Mouse (Mus musculus) stomach, embryonic 16.5 days (tissue): Measurements from ENCODE around the gene B4galt2. TPM values are rescaled to one million over a fixed set of nuclear protein-coding genes. Genes with fewer than 3 reads are reported as not detected.

Experiments
- ATAC-seq: fragments of 200-750 bp; cut with Nextera tagmentation; 2 replicates; pipeline ENCODE4 v1.8.0; 2017; ENCODE audit warnings: moderate number of reproducible peaks, moderate TSS enrichment; ENCODE audit not compliant: insufficient read depth, low FRiP score
- H3K27ac ChIP-seq: fragments of 300-500 bp; sonication (generic); 2 replicates; pipeline ENCODE4 v1.5.1; 2014; ENCODE audit warnings: low read length
- H3K27me3 ChIP-seq: fragments of 300-500 bp; sonication (generic); 2 replicates; pipeline ENCODE4 v1.6.1; 2014; ENCODE audit warnings: low read length, control low read depth, mixed read lengths; ENCODE audit not compliant: control insufficient read depth, insufficient read depth
- H3K36me3 ChIP-seq: fragments of 300-500 bp; sonication (generic); 2 replicates; pipeline ENCODE4 v1.6.1; 2014; ENCODE audit warnings: low read length; ENCODE audit not compliant: control insufficient read depth, insufficient read depth
- H3K4me1 ChIP-seq: fragments of 300-500 bp; sonication (generic); 2 replicates; pipeline ENCODE4 v1.6.1; 2014; ENCODE audit warnings: low read length, control low read depth, mixed read lengths; ENCODE audit not compliant: control insufficient read depth, insufficient read depth
- H3K4me2 ChIP-seq: fragments of 300-500 bp; sonication (generic); 2 replicates; pipeline ENCODE4 v1.6.1; 2014; ENCODE audit warnings: low read depth, low read length, mixed read lengths
- H3K4me3 ChIP-seq: fragments of 300-500 bp; sonication (generic); replicated peaks from 2 replicates; pipeline ENCODE4 v1.5.1; 2014; ENCODE audit warnings: mild to moderate bottlenecking, low read length
- H3K9ac ChIP-seq: fragments of 300-500 bp; sonication (generic); 2 replicates; pipeline ENCODE4 v1.6.1; 2014; ENCODE audit warnings: low read length
- H3K9me3 ChIP-seq: fragments of 300-500 bp; sonication (generic); replicated peaks from 2 replicates; pipeline ENCODE4 v1.6.1; 2016; ENCODE audit warnings: low read length, control low read depth; ENCODE audit not compliant: control insufficient read depth
- WGBS: fragments of 180-500 bp; shearing (Covaris S2); extraction: QIAGEN DNeasy Blood & Tissue Kit; methylation state at CpG from one replicate; pipeline ENCODE4 v1.1.7; 2014; 5-methylcytosine and 5-hydroxymethylcytosine counted together
- polyA plus RNA-seq: library from polyadenylated mRNA; unstranded; fragments of >200 nt; fragmentation: Nextera tagmentation; extraction: Ambion mirVana; gene quantifications from 2 replicates; pipeline ENCODE4 v1.2.1, GENCODE M21; 2015

Gene B4galt2
- polyA plus RNA-seq, 1 experiment from 2014 or later: 14.6 TPM

GRCm38 (mm10) chr4:117840821-117841220, 42.5 kb downstream of the B4galt2 start:
- no peak overlapping the region for H3K4me3 ChIP-seq
- WGBS: 86% methylated on average over 5 of the region's 5 CpGs
- no peaks in the 10 kb centered on the region for H3K36me3 ChIP-seq
- no peak for ATAC-seq
- H3K4me2 ChIP-seq: no peak overlapping the region
- H3K9me3 ChIP-seq: no peaks in the 10 kb centered on the region
- H3K4me1 ChIP-seq: peaks cover 25% of the 10 kb centered on the region
- no peak overlapping the region for H3K9ac ChIP-seq
- H3K27ac ChIP-seq: peak overlapping the region; percentile 49
- H3K27me3 ChIP-seq: no peaks in the 10 kb centered on the region

GRCm38 (mm10) chr4:117839366-117839765, 43.9 kb downstream of the B4galt2 start:
- no peaks in the 10 kb centered on the region for H3K9me3 ChIP-seq
- H3K9ac ChIP-seq: no peak overlapping the region
- no peak for ATAC-seq
- H3K27me3 ChIP-seq: no peaks in the 10 kb centered on the region
- H3K36me3 ChIP-seq: no peaks in the 10 kb centered on the region
- no peak overlapping the region; the same call in 1 of the 2 replicates for H3K27ac ChIP-seq
- 74% methylated on average over 6 of the region's 6 CpGs for whole genome bisulfite sequencing
- no peak overlapping the region for H3K4me3 ChIP-seq
- H3K4me2 ChIP-seq: no peak overlapping the region
- peaks cover 33% of the 10 kb centered on the region for H3K4me1 ChIP-seq

- Histone ChIP-seq H3K4me1 (peaks cover 39% of the 10 kb centered on the region), H3K9me3 (no peaks in the 10 kb centered on the region), H3K27me3 (no peaks in the 10 kb centered on the region), H3K4me3 (no peak overlapping the region), H3K27ac (no peak overlapping the region), H3K36me3 (no peaks in the 10 kb centered on the region), H3K4me2 (0 out of 2 replicates have a peak overlapping the region, but pooled peaks have one; percentile 83), H3K9ac (no peak overlapping the region)
- WGBS: 71% methylated on average over 4 of the region's 4 CpGs
- no peak for ATAC-seq
Observed at GRCm38 (mm10) chr4:117837271-117837670, 46.0 kb downstream of the B4galt2 start.

GRCm38 (mm10) chr4:117836204-117836767, 47.0 kb downstream of the B4galt2 start:
- Histone ChIP-seq H3K9ac (peak overlapping the region; percentile 85), H3K4me3 (peak overlapping the region; percentile 77), H3K9me3 (no peaks in the 10 kb centered on the region), H3K36me3 (no peaks in the 10 kb centered on the region), H3K27ac (peak overlapping the region; percentile 88), H3K27me3 (no peaks in the 10 kb centered on the region), H3K4me2 (peak overlapping the region; percentile 83), H3K4me1 (peaks cover 43% of the 10 kb centered on the region)
- peak; percentile 89 for ATAC-seq
- WGBS: under 1% methylated on average over 47 of the region's 48 CpGs

GRCm38 (mm10) chr4:117835531-117836111, 47.7 kb downstream of the B4galt2 start:
- Histone ChIP-seq H3K27me3 (no peaks in the 10 kb centered on the region), H3K36me3 (no peaks in the 10 kb centered on the region), H3K27ac (peak overlapping the region; percentile 88), H3K4me2 (peak overlapping the region; percentile 83), H3K9ac (peak overlapping the region; percentile 85), H3K4me1 (peaks cover 43% of the 10 kb centered on the region), H3K4me3 (peak overlapping the region; percentile 77), H3K9me3 (no peaks in the 10 kb centered on the region)
- peak; percentile 9; the same call in 1 of the 2 replicates for ATAC-seq
- WGBS: under 1% methylated on average over 54 of the region's 60 CpGs

GRCm38 (mm10) chr4:117834845-117835530, 48.3 kb downstream of the B4galt2 start:
- peak overlapping the region; percentile 88 for H3K27ac ChIP-seq
- no peaks in the 10 kb centered on the region for H3K9me3 ChIP-seq
- peaks cover 43% of the 10 kb centered on the region for H3K4me1 ChIP-seq
- no peaks in the 10 kb centered on the region for H3K27me3 ChIP-seq
- peak; percentile 58 for ATAC-seq
- H3K4me3 ChIP-seq: peak overlapping the region; percentile 77
- peak overlapping the region; percentile 83 for H3K4me2 ChIP-seq
- H3K9ac ChIP-seq: peak overlapping the region; percentile 85
- 2% methylated on average over 36 of the region's 36 CpGs for WGBS
- H3K36me3 ChIP-seq: no peaks in the 10 kb centered on the region

- Histone ChIP-seq H3K27me3 (no peaks in the 10 kb centered on the region), H3K9me3 (no peaks in the 10 kb centered on the region), H3K4me1 (peaks cover 48% of the 10 kb centered on the region), H3K9ac (peak within 1 kb of the TSS; percentile 85), H3K36me3 (no peaks in the 10 kb centered on the region), H3K4me3 (peak within 1 kb of the TSS; percentile 77), H3K4me2 (peak within 1 kb of the TSS; percentile 83), H3K27ac (peak within 1 kb of the TSS; percentile 88)
- WGBS: 30% methylated on average over 3 of the region's 3 CpGs
- no peak for ATAC-seq
Observed at GRCm38 (mm10) chr4:117834457-117834844, 48.8 kb downstream of the B4galt2 start, which contains the start of gene Slc6a9. Slc6a9 (plus strand) TSS chr4:117834506.

- no peak for ATAC-seq
- Histone ChIP-seq H3K4me1 (peaks cover 46% of the 10 kb centered on the region), H3K9ac (peak overlapping the region; percentile 13; the same call in 1 of the 2 replicates), H3K9me3 (no peaks in the 10 kb centered on the region), H3K27me3 (no peaks in the 10 kb centered on the region), H3K4me2 (no peak overlapping the region), H3K36me3 (no peaks in the 10 kb centered on the region), H3K4me3 (no peak overlapping the region), H3K27ac (peak overlapping the region; percentile 13; the same call in 1 of the 2 replicates)
- WGBS: 52% methylated on average over 9 of the region's 9 CpGs
Observed at GRCm38 (mm10) chr4:117831920-117832691, 51.2 kb downstream of the B4galt2 start.
